Mouse (Mus musculus) spleen, adult 2 months (tissue): ENCODE results near the gene Lnpep.

ENCODE experiments used
- CTCF ChIP-seq: fragments of 200-500 bp; IDR thresholded peaks from 2 replicates; pipeline ENCODE4 v1.5.1; 2011; ENCODE audit warnings: mild to moderate bottlenecking, inconsistent platforms; ENCODE audit not compliant: insufficient read depth, insufficient read length, insufficient replicate concordance; ENCODE audit errors: extremely low read depth
- POLR2A ChIP-seq: fragments of 200-500 bp; IDR thresholded peaks from 2 replicates; pipeline ENCODE4 v1.6.1; 2011; ENCODE audit warnings: low read depth, low read length, inconsistent platforms

DNA sequence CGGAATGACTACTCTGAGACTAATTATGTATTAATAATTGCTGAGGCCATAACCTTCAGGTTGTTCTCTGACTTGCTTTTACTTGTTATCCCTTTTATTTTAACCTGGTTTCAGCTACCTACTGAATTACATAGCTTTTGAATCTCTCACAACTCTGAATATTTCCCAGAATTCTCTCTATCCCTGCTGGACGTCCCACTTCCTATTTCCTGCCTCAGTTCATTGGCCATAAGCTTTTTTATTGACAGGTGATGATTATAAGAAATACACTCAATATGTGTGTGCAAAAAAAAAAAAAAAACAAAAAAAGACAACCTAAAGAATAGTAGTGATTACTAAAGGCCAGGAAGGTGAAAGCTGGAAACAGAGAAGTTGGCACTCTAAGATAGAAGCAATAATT is 2.7 kb upstream of the Lnpep start:
- TF ChIP-seq CTCF: no peak
- TF ChIP-seq POLR2A: no peak
